Mouse (Mus musculus) heart, postnatal 10 days (tissue): ENCODE results near the gene Catspere2. TPM values are rescaled to one million over a fixed set of nuclear protein-coding genes. Genes with fewer than 3 reads are reported as not detected.
"Not testable (repeated sequence)": the region's sequence is repeated elsewhere in the genome, so short reads cannot be mapped to it uniquely, and the experiment has no call there.

Source experiments
- DNase-seq, 2 experiments: peaks; one replicate each; pipeline ENCODE4 v3.0.0; 2021
- intact Hi-C: fragments of 180-260 bp; cut with DNase I; formaldehyde crosslinking; loops from one replicate; pipeline ENCODE4 v1.15.1; 2025
- total RNA-seq, 2 experiments: library from RNA; stranded (reverse); gene quantifications; 2 replicates each; pipeline ENCODE4 v1.2.3; 2021

The Catspere2 gene
- total RNA-seq = under 1 TPM; 0.17 to 0.26 TPM

- intact Hi-C loops = loop anchor here (5.0 kb wide), 2 partner anchors 186 to 204 kb away; partner anchors contain the start of genes Adss and Desi2
- peak; percentile 99 for DNase-seq
Observed at GRCm38 (mm10) chr1:177983024-177983450, at the start of gene Catspere2. Gene Catspere2, plus strand, starts transcription at chr1:177983423.

DNA sequence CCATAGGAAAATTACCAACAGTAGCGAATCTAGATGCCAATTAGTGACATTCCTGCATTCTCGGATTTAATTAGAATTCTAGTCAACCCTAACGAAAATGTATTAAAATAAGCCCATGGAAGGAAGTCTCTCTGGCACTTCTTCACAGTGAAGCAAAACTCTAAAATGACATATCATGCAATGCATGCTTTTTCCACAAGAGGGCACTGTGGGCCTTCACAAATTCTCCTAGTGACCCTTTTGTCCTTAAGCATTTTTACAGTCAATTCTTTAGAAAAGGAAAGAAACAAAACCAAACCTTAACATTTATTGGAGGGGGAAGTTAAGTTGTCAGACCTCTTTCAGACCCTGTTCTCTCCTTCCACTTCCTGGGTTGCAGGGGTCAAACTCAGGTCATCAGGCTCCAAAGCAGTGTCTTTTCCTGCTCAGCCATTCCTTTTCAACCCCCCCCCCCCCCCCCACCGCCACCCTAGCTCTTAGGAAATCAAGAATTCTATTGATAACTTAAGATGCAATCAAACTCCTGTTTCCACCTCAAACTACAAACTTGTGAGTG lies 42.7 kb upstream of the Catspere2 start:
- intact Hi-C loops = loop anchor here (10.0 kb wide), 2 partner anchors 364 to 524 kb away; no protein-coding TSS in a partner anchor
- peak; percentile 7 to 20 for DNase-seq

- intact Hi-C loops = loop anchor here (5.0 kb wide), 2 partner anchors 184 to 206 kb away; partner anchors contain the start of genes Adss and Desi2
- DNase-seq = no peak
Observed at GRCm38 (mm10) chr1:177981276-177981675, 1.9 kb upstream of the Catspere2 start.

GRCm38 (mm10) chr1:177983582-177983981 lies 359 bp downstream of the Catspere2 start:
- DNase-seq = not testable (repeated sequence)
- intact Hi-C loops = loop anchor here (5.0 kb wide), 2 partner anchors 186 to 204 kb away; partner anchors contain the start of genes Adss and Desi2

DNA sequence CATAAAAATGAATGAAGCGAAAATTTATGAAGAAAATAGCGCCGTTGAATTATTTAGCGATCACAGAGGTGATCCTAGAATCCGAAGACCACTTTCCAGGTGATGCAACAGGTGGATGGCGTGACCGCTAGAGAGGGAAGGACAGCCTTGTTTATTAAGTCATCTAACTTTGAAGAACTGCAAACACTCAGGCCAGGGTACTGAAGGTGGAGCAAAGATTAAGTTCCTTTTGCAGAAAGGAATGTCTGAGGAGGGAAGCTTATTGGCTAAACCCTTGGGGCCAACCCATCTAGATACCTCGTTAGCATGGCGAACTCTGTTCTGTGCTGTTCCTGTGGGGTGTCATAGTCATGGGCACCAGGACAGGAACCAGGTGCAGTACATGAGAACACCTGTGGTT lies 983 bp downstream of the Catspere2 start:
- intact Hi-C loops = loop anchor here (5.0 kb wide), 2 partner anchors 187 to 203 kb away; partner anchors contain the start of genes Adss and Desi2
- DNase-seq = no peak

GRCm38 (mm10) chr1:177987476-177987875 lies 4.3 kb downstream of the Catspere2 start:
- intact Hi-C loops = loop anchor here (5.0 kb wide), 1 partner anchor 180 kb away; no protein-coding TSS in a partner anchor

DNA sequence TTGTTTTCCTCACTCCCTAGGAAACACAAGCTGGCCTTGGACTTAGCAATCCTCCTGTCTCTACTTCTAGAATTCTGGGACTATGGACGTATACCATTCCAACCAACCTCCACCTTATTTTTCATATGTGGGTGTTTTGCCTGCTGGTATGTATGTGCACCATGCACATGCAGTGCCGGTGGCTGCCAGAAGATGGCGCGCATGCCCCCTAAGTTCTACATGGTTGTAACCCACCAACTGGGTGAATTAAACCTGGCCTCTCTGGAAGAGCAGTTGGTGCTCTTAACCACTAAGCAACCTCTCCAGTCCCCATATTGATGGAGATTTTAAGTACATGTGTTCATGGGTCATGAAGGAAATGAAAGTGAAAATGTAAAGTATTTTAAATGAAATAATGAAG lies 89.6 kb downstream of the Catspere2 start:
- intact Hi-C loops, DNase-seq: not testable (repeated sequence)

More at GRCm38 (mm10) chr1:177987476-177987875, 4.3 kb downstream of the Catspere2 start:
- DNase-seq = not testable (repeated sequence)

- intact Hi-C loops = not testable (repeated sequence)
Observed at GRCm38 (mm10) chr1:178097865-178098264, 114.6 kb downstream of the Catspere2 start.

DNA sequence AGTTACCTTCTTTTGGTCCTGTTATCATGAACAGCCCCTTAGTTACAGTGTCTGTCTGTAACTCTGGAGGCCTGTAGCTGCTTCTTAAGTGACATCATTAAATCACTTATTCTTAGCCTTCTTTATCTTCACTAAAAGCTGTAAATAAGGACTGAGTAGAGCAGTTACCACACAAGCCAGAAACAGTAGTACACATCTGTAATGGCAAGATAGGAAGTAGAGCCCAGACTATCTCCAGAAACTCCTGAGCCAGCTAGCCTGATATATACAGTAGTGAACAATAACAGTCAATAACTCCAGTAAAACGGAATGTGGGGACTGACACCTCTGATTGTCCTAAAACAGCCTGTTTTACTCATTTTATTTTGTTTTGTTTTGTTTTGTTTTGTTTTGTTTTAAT lies 125.3 kb downstream of the Catspere2 start:
- intact Hi-C loops, DNase-seq: not testable (repeated sequence)

More at GRCm38 (mm10) chr1:178097865-178098264, 114.6 kb downstream of the Catspere2 start:
- not testable (repeated sequence) for DNase-seq

GRCm38 (mm10) chr1:178122236-178122635 lies 139.0 kb downstream of the Catspere2 start:
- DNase-seq, intact Hi-C loops: not testable (repeated sequence)

DNA sequence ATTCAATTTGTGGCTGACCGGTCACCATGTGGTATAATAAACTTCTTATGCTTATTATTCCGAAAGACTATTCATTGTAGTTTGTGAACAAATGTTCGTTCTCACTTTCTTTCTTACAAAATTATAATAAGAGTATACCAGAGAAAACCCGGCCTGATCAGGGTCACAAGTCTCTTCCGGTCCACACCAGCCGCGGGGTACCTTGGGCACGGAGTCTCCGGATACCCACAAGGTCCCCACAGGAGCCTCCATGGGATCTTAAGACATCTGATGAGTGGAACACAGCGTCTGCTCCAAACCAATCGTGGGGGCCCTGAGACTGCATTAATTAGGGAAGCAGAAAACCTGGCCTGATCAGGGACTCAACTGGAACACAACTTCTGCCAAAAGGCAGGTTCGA lies 151.1 kb downstream of the Catspere2 start:
- intact Hi-C loops = no loop called here
- no peak for DNase-seq

DNA sequence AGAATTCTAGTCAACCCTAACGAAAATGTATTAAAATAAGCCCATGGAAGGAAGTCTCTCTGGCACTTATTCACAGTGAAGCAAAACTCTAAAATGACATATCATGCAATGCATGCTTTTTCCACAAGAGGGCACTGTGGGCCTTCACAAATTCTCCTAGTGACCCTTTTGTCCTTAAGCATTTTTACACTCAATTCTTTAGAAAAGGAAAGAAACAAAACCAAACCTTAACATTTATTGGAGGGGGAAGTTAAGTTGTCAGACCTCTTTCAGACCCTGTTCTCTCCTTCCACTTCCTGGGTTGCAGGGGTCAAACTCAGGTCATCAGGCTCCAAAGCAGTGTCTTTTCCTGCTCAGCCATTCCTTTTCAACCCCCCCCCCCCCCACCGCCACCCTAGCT lies 163.3 kb downstream of the Catspere2 start:
- peak; percentile 50 to 57 for DNase-seq

DNA sequence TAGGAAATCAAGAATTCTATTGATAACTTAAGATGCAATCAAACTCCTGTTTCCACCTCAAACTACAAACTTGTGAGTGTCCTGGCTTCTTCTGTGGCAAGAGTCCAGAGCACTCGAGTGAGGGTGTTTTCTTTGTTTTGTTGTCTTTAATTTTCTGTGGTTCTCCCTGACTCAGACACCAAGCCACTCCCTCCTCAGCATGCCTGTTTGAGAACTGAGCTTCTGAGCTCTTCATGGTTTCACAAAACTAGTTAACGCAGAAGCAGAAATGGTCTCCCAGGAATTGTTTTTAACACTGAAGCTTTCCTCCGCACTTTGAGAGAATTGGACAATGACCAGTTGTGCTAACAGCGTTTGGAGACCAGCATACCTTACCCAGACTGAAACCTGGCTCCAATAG lies 163.7 kb downstream of the Catspere2 start:
- intact Hi-C loops = loop anchor here (5.0 kb wide), 3 partner anchors 95 to 315 kb away; no protein-coding TSS in a partner anchor
- peak in 1 of 2 experiments; percentile 33 for DNase-seq

More for the DNA sequence above, 163.3 kb downstream of the Catspere2 start:
- intact Hi-C loops = loop anchor here (5.0 kb wide), 3 partner anchors 96 to 316 kb away; no protein-coding TSS in a partner anchor

GRCm38 (mm10) chr1:178182251-178182650 lies 199.0 kb downstream of the Catspere2 start:
- intact Hi-C loops = loop anchor here (10.0 kb wide), 1 partner anchor 123 kb away; no protein-coding TSS in a partner anchor
- DNase-seq = no peak

DNA sequence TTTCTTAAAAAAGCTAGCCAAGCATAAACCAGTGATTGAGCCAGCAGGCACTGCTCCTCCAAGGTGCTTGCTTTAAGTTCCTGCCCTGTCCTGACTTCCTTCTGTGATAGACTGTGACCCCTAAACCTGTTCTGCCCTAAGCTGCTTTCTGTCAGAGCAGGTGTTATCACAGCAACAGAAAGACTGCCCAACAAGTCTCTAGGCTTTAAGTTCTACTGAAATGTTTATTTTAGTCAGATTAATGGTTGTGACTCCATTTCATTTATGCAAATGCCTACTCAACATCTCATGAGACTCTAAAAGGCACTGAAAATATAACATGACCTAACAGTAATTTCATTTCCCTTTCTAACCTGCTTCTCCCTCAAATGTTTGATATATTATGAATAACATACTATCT lies 202.4 kb downstream of the Catspere2 start:
- DNase-seq = no peak
- intact Hi-C loops = loop anchor here (5.0 to 10.0 kb wide), 3 partner anchors 37 to 203 kb away; partner anchors contain the start of gene Catspere2

DNA sequence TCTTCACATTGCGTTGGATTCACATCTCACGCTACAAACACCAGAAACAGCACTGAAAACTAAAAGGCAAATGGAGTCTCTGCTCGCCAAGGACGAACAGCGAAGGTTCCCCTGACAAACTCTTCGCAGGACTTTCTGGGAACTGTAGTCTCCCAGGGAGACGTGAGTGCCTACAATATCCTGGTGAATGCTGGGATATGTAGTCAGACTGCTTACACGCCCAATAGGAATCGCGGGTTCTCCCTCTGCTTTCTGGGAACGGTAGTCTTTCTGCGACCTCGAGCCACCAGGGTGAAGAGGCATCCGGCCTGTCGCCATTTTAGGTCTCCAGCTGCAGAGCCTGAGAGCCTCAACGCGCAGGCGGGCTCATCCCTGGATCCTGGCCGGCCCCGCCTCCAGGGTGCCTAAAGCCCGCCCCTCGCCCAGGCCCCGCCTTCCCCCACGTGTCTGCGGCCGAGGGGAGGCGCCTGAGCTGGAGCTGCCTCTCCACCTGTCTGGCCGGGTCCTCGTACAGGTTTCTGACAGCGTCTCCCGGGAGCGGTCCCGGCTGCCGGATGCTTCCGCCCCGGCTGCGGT lies 204.1 kb downstream of the Catspere2 start, which contains the start of gene Desi2:
TSS of gene Desi2 (plus strand) at position 202 of the 576 bp plus-strand sequence.
- intact Hi-C loops = loop anchor here (5.0 to 10.0 kb wide), 3 partner anchors 35 to 205 kb away; partner anchors contain the start of gene Catspere2
- peak; percentile 96 to 98 for DNase-seq

GRCm38 (mm10) chr1:178187810-178188209 lies 204.6 kb downstream of the Catspere2 start:
- intact Hi-C loops = loop anchor here (5.0 to 10.0 kb wide), 3 partner anchors 34 to 206 kb away; partner anchors contain the start of gene Catspere2
- DNase-seq = not testable (repeated sequence)

DNA sequence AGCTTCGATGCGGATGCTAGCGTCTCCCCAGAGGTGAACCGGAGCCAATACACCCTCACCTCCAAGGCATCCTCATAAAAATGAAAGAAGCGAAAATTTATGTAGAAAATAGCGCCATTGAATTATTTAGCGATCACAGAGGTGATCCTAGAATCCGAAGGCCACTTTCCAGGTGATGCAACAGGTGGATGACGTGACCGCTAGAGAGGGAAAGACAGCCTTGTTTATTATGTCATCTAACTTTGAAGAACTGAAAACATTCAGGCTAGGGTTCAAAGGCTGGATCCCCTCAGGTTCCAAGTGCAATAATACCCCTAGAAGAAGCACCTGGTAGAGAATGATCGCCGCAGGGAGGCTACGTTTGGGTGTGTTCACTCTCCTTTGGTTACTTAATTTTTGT lies 205.2 kb downstream of the Catspere2 start:
- no peak for DNase-seq
- intact Hi-C loops = loop anchor here (5.0 to 10.0 kb wide), 3 partner anchors 34 to 206 kb away; partner anchors contain the start of gene Catspere2

- intact Hi-C loops = no loop called here
- DNase-seq = peak; percentile 38 to 47
Observed at GRCm38 (mm10) chr1:178205701-178206325, 222.6 kb downstream of the Catspere2 start.

DNA sequence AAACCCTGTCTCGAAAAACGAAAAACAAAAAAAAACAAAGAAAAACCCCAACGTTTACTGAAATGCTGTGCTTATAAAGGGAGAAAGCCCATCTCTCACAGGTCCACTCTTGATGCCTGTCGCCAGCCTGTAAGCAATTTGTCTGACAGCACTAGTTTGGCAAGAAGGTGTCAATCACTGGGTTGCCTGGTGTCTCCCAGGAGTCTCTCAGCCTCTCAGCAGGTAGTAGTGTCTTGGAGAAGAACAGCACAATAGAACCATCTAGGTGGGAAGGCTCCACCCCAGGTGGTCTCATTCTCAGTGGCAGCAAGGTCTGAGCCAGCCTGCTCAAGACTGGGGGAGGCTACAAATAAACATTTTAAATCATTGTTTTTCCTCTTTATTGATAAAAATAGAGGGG lies 224.6 kb downstream of the Catspere2 start:
- DNase-seq, intact Hi-C loops: not testable (repeated sequence)
